Mouse (Mus musculus): Measurements from ENCODE around the gene Ccnl2. TPM values are rescaled to one million over a fixed set of nuclear protein-coding genes. Genes with fewer than 3 reads are reported as not detected.

Gene Ccnl2
- polyA plus RNA-seq, 1 experiment from 2014 or later: 163 TPM

GRCm38 (mm10) chr4:155802075-155802474 is 10.2 kb upstream of the Ccnl2 start:
- 90% methylated on average over 1 of the region's 1 CpGs for WGBS
- H3K36me3 ChIP-seq (ENCODE audit: control insufficient read depth, insufficient read depth, low read length): peaks cover 20% of the 10 kb centered on the region
- DNase-seq (ENCODE audit: low spot score) (no peak), ATAC-seq (ENCODE audit: low read depth) (no peak)
- no peak overlapping the region for H3K27ac ChIP-seq (replicated peaks; ENCODE audit: low read depth, low read length)
- H3K27me3 ChIP-seq (replicated peaks; ENCODE audit: control insufficient read depth, insufficient read depth, low read length): no peaks in the 10 kb centered on the region
- H3K4me2 ChIP-seq (ENCODE audit: low read depth, low read length): no peak overlapping the region
- no peak overlapping the region for H3K4me3 ChIP-seq (ENCODE audit: low read depth, low read length)
- H3K9me3 ChIP-seq (ENCODE audit: control insufficient read depth, low read length): no peaks in the 10 kb centered on the region
- H3K4me1 ChIP-seq (ENCODE audit: control insufficient read depth, insufficient read depth, low read length): peaks cover 7% of the 10 kb centered on the region; the same call in 1 of the 2 replicates
- H3K9ac ChIP-seq (ENCODE audit: low read depth, low read length): no peak overlapping the region

- Histone ChIP-seq H3K9me3 (ENCODE audit: control insufficient read depth, low read length) (no peaks in the 10 kb centered on the region), H3K27ac (replicated peaks; ENCODE audit: low read depth, low read length) (peak within 1 kb of the TSS; percentile 39), H3K4me2 (ENCODE audit: low read depth, low read length) (peak within 1 kb of the TSS; percentile 58), H3K4me1 (ENCODE audit: control insufficient read depth, insufficient read depth, low read length) (peaks cover 7% of the 10 kb centered on the region; the same call in 1 of the 2 replicates), H3K36me3 (ENCODE audit: control insufficient read depth, insufficient read depth, low read length) (peaks cover 27% of the 10 kb centered on the region), H3K4me3 (ENCODE audit: low read depth, low read length) (peak within 1 kb of the TSS; percentile 84), H3K27me3 (replicated peaks; ENCODE audit: control insufficient read depth, insufficient read depth, low read length) (no peaks in the 10 kb centered on the region), H3K9ac (ENCODE audit: low read depth, low read length) (peak within 1 kb of the TSS; percentile 88)
- DNase-seq (ENCODE audit: low spot score): peak; percentile 54
- ATAC-seq (ENCODE audit: low read depth): no peak
- 10% methylated on average over 12 of the region's 12 CpGs for WGBS
Observed at GRCm38 (mm10) chr4:155802741-155803339, 9.4 kb upstream of the Ccnl2 start, which contains the start of gene Mrpl20. Gene Mrpl20 (plus strand): TSS chr4:155802878.

- Histone ChIP-seq H3K27ac (replicated peaks; ENCODE audit: low read depth, low read length) (peak overlapping the region; percentile 39), H3K27me3 (replicated peaks; ENCODE audit: control insufficient read depth, insufficient read depth, low read length) (no peaks in the 10 kb centered on the region), H3K9me3 (ENCODE audit: control insufficient read depth, low read length) (no peaks in the 10 kb centered on the region), H3K36me3 (ENCODE audit: control insufficient read depth, insufficient read depth, low read length) (peaks cover 33% of the 10 kb centered on the region), H3K4me1 (ENCODE audit: control insufficient read depth, insufficient read depth, low read length) (peaks cover 7% of the 10 kb centered on the region; the same call in 1 of the 2 replicates), H3K4me2 (ENCODE audit: low read depth, low read length) (peak overlapping the region; percentile 58), H3K4me3 (ENCODE audit: low read depth, low read length) (peak overlapping the region; percentile 84), H3K9ac (ENCODE audit: low read depth, low read length) (peak overlapping the region; percentile 88)
- peak; percentile 95 for DNase-seq (ENCODE audit: low spot score)
- WGBS: under 1% methylated on average over 44 of the region's 58 CpGs
- ATAC-seq (ENCODE audit: low read depth): peak; percentile 99
Observed at GRCm38 (mm10) chr4:155803340-155804041, 8.8 kb upstream of the Ccnl2 start.

- DNase-seq (ENCODE audit: low spot score) (no peak), ATAC-seq (ENCODE audit: low read depth) (no peak)
- H3K4me3 ChIP-seq (ENCODE audit: low read depth, low read length): no peak overlapping the region
- H3K4me2 ChIP-seq (ENCODE audit: low read depth, low read length): no peak overlapping the region
- no peaks in the 10 kb centered on the region for H3K27me3 ChIP-seq (replicated peaks; ENCODE audit: control insufficient read depth, insufficient read depth, low read length)
- H3K9ac ChIP-seq (ENCODE audit: low read depth, low read length): no peak overlapping the region
- H3K4me1 ChIP-seq (ENCODE audit: control insufficient read depth, insufficient read depth, low read length): peaks cover 12% of the 10 kb centered on the region
- 87% methylated on average over 3 of the region's 3 CpGs for WGBS
- peaks cover 62% of the 10 kb centered on the region for H3K36me3 ChIP-seq (ENCODE audit: control insufficient read depth, insufficient read depth, low read length)
- no peak overlapping the region for H3K27ac ChIP-seq (replicated peaks; ENCODE audit: low read depth, low read length)
- H3K9me3 ChIP-seq (ENCODE audit: control insufficient read depth, low read length): no peaks in the 10 kb centered on the region
Observed at GRCm38 (mm10) chr4:155807841-155808240, 4.4 kb upstream of the Ccnl2 start.

- Histone ChIP-seq H3K4me2 (ENCODE audit: low read depth, low read length) (peak overlapping the region; percentile 78), H3K36me3 (ENCODE audit: control insufficient read depth, insufficient read depth, low read length) (peaks cover 77% of the 10 kb centered on the region), H3K9ac (ENCODE audit: low read depth, low read length) (peak overlapping the region; percentile 100), H3K9me3 (ENCODE audit: control insufficient read depth, low read length) (no peaks in the 10 kb centered on the region), H3K4me3 (ENCODE audit: low read depth, low read length) (peak overlapping the region; percentile 100), H3K4me1 (ENCODE audit: control insufficient read depth, insufficient read depth, low read length) (peaks cover 14% of the 10 kb centered on the region), H3K27me3 (replicated peaks; ENCODE audit: control insufficient read depth, insufficient read depth, low read length) (no peaks in the 10 kb centered on the region), H3K27ac (replicated peaks; ENCODE audit: low read depth, low read length) (peak overlapping the region; percentile 93)
- WGBS: 1% methylated on average over 15 of the region's 49 CpGs
- ATAC-seq (ENCODE audit: low read depth) (peak; percentile 15), DNase-seq (ENCODE audit: low spot score) (peak; percentile 33)
Observed at GRCm38 (mm10) chr4:155812665-155813181, 434 bp downstream of the Ccnl2 start.

GRCm38 (mm10) chr4:155817533-155817932 is 5.2 kb downstream of the Ccnl2 start:
- Histone ChIP-seq H3K9me3 (ENCODE audit: control insufficient read depth, low read length) (no peaks in the 10 kb centered on the region), H3K9ac (ENCODE audit: low read depth, low read length) (no peak overlapping the region), H3K27me3 (replicated peaks; ENCODE audit: control insufficient read depth, insufficient read depth, low read length) (no peaks in the 10 kb centered on the region), H3K27ac (replicated peaks; ENCODE audit: low read depth, low read length) (no peak overlapping the region), H3K4me3 (ENCODE audit: low read depth, low read length) (no peak overlapping the region), H3K36me3 (ENCODE audit: control insufficient read depth, insufficient read depth, low read length) (peaks cover 89% of the 10 kb centered on the region), H3K4me1 (ENCODE audit: control insufficient read depth, insufficient read depth, low read length) (peaks cover 10% of the 10 kb centered on the region), H3K4me2 (ENCODE audit: low read depth, low read length) (no peak overlapping the region)
- ATAC-seq (ENCODE audit: low read depth) (no peak), DNase-seq (ENCODE audit: low spot score) (no peak)
- 81% methylated on average over 4 of the region's 4 CpGs for WGBS

- H3K27ac ChIP-seq (replicated peaks; ENCODE audit: low read depth, low read length): no peak overlapping the region
- H3K4me3 ChIP-seq (ENCODE audit: low read depth, low read length): no peak overlapping the region
- H3K9me3 ChIP-seq (ENCODE audit: control insufficient read depth, low read length): no peaks in the 10 kb centered on the region
- ATAC-seq (ENCODE audit: low read depth) (no peak), DNase-seq (ENCODE audit: low spot score) (no peak)
- no peak overlapping the region for H3K9ac ChIP-seq (ENCODE audit: low read depth, low read length)
- H3K4me2 ChIP-seq (ENCODE audit: low read depth, low read length): no peak overlapping the region
- H3K27me3 ChIP-seq (replicated peaks; ENCODE audit: control insufficient read depth, insufficient read depth, low read length): no peaks in the 10 kb centered on the region
- H3K4me1 ChIP-seq (ENCODE audit: control insufficient read depth, insufficient read depth, low read length): no peaks in the 10 kb centered on the region
- peaks cover 96% of the 10 kb centered on the region for H3K36me3 ChIP-seq (ENCODE audit: control insufficient read depth, insufficient read depth, low read length)
- WGBS: 82% methylated on average over 7 of the region's 7 CpGs
Observed at GRCm38 (mm10) chr4:155821025-155821424, 8.7 kb downstream of the Ccnl2 start.

- Histone ChIP-seq H3K9ac (ENCODE audit: low read depth, low read length) (no peak overlapping the region), H3K27me3 (replicated peaks; ENCODE audit: control insufficient read depth, insufficient read depth, low read length) (no peaks in the 10 kb centered on the region), H3K4me1 (ENCODE audit: control insufficient read depth, insufficient read depth, low read length) (no peaks in the 10 kb centered on the region), H3K36me3 (ENCODE audit: control insufficient read depth, insufficient read depth, low read length) (peaks cover 95% of the 10 kb centered on the region), H3K4me3 (ENCODE audit: low read depth, low read length) (no peak overlapping the region), H3K27ac (replicated peaks; ENCODE audit: low read depth, low read length) (no peak overlapping the region), H3K9me3 (ENCODE audit: control insufficient read depth, low read length) (no peaks in the 10 kb centered on the region), H3K4me2 (ENCODE audit: low read depth, low read length) (no peak overlapping the region)
- ATAC-seq (ENCODE audit: low read depth) (no peak), DNase-seq (ENCODE audit: low spot score) (no peak)
- WGBS: 95% methylated on average over 16 of the region's 16 CpGs
Observed at GRCm38 (mm10) chr4:155823443-155823842, 11.2 kb downstream of the Ccnl2 start.

Measured in embryonic facial prominence, embryonic 14.5 days (tissue).